Mouse (Mus musculus) neural tube, embryonic 13.5 days (tissue): ENCODE results near the gene Il2ra. TPM values are rescaled to one million over a fixed set of nuclear protein-coding genes. Genes with fewer than 3 reads are reported as not detected.

Experiments used
- ATAC-seq: fragments of 200-750 bp; cut with Nextera tagmentation; 2 replicates; pipeline ENCODE4 v1.8.0; 2017; ENCODE audit warnings: low read depth, mild to moderate bottlenecking, moderate TSS enrichment, moderate library complexity
- H3K27ac ChIP-seq: fragments of 300-500 bp; sonication (generic); replicated peaks from 2 replicates; pipeline ENCODE4 v1.5.1; 2015; ENCODE audit warnings: moderate library complexity, mild to moderate bottlenecking, inconsistent platforms
- H3K27me3 ChIP-seq: fragments of 300-500 bp; sonication (generic); 2 replicates; pipeline ENCODE4 v1.6.1; 2015; ENCODE audit warnings: mild to moderate bottlenecking, inconsistent platforms
- H3K36me3 ChIP-seq: fragments of 300-500 bp; sonication (generic); 2 replicates; pipeline ENCODE4 v1.6.1; 2015; ENCODE audit warnings: mild to moderate bottlenecking, inconsistent platforms
- H3K4me1 ChIP-seq: fragments of 300-500 bp; sonication (generic); replicated peaks from 2 replicates; pipeline ENCODE4 v1.6.1; 2015; ENCODE audit warnings: inconsistent platforms
- H3K4me2 ChIP-seq: fragments of 300-500 bp; sonication (generic); 2 replicates; pipeline ENCODE4 v1.6.1; 2015; ENCODE audit warnings: inconsistent platforms, mild to moderate bottlenecking, moderate library complexity
- H3K4me3 ChIP-seq: fragments of 300-500 bp; sonication (generic); 2 replicates; pipeline ENCODE4 v1.5.1; 2015; ENCODE audit warnings: mild to moderate bottlenecking, inconsistent platforms
- H3K9ac ChIP-seq: fragments of 300-500 bp; sonication (generic); 2 replicates; pipeline ENCODE4 v1.6.1; 2015; ENCODE audit warnings: moderate library complexity, mild to moderate bottlenecking, inconsistent platforms
- H3K9me3 ChIP-seq: fragments of 300-500 bp; sonication (generic); 2 replicates; pipeline ENCODE4 v1.6.1; 2016; ENCODE audit warnings: inconsistent platforms
- WGBS: fragments of 180-500 bp; shearing (Covaris S2); methylation state at CpG from one replicate; pipeline ENCODE4 v1.1.7; 2015; 5-methylcytosine and 5-hydroxymethylcytosine counted together
- polyA plus RNA-seq: library from polyadenylated mRNA; unstranded; fragments of >200 nt; fragmentation: Nextera tagmentation; extraction: Ambion mirVana; gene quantifications from 2 replicates; pipeline ENCODE4 v1.2.1, GENCODE M21; 2015

Gene Il2ra
- polyA plus RNA-seq, 1 experiment from 2014 or later = 0.10 TPM

DNA sequence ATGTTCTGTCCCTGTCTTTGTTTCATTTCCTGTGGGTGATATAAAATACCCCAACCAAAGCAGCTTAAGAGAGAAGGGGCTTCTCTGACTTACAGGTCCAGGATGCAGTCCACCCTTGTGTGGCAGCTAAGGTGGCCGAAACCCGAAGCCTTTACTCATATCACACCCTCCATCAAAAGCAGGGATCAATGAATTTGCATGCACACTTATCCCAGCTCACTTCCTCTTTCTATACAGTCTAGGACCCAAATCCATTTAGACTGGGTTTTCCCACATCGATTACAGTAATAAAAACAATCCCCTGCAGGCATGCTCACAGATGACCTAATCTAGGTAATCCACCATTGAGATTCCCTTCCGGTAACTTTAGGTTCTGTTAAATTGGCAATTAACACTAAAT, 43.9 kb downstream of the Il2ra start:
- 84% methylated on average over 4 of the region's 4 CpGs for WGBS

GRCm38 (mm10) chr2:11687436-11687835, 44.8 kb downstream of the Il2ra start:
- no peak overlapping the region for H3K4me2 ChIP-seq
- H3K27me3 ChIP-seq = no peaks in the 10 kb centered on the region
- no peaks in the 10 kb centered on the region for H3K4me1 ChIP-seq
- no peaks in the 10 kb centered on the region for H3K36me3 ChIP-seq
- 30% methylated on average over 3 of the region's 3 CpGs for WGBS
- no peak overlapping the region for H3K27ac ChIP-seq
- ATAC-seq = no peak
- no peak overlapping the region for H3K4me3 ChIP-seq
- no peaks in the 10 kb centered on the region for H3K9me3 ChIP-seq
- no peak overlapping the region for H3K9ac ChIP-seq

More for the DNA sequence above, 43.9 kb downstream of the Il2ra start:
- no peaks in the 10 kb centered on the region for H3K36me3 ChIP-seq
- H3K27me3 ChIP-seq = no peaks in the 10 kb centered on the region
- H3K4me1 ChIP-seq = no peaks in the 10 kb centered on the region
- no peak overlapping the region for H3K4me2 ChIP-seq
- H3K4me3 ChIP-seq = no peak overlapping the region
- ATAC-seq = no peak
- H3K27ac ChIP-seq = no peak overlapping the region
- no peak overlapping the region for H3K9ac ChIP-seq
- H3K9me3 ChIP-seq = no peaks in the 10 kb centered on the region

- H3K4me1 ChIP-seq = no peaks in the 10 kb centered on the region
- H3K36me3 ChIP-seq = no peaks in the 10 kb centered on the region
- no peaks in the 10 kb centered on the region for H3K9me3 ChIP-seq
- 70% methylated on average over 8 of the region's 8 CpGs for WGBS
- no peaks in the 10 kb centered on the region for H3K27me3 ChIP-seq
- no peak for ATAC-seq
- H3K27ac ChIP-seq = no peak overlapping the region
- no peak overlapping the region for H3K4me3 ChIP-seq
- H3K9ac ChIP-seq = no peak overlapping the region
- H3K4me2 ChIP-seq = no peak overlapping the region
These were observed 47.7 kb downstream of the Il2ra start for GRCm38 (mm10) chr2:11690201-11690890.

DNA sequence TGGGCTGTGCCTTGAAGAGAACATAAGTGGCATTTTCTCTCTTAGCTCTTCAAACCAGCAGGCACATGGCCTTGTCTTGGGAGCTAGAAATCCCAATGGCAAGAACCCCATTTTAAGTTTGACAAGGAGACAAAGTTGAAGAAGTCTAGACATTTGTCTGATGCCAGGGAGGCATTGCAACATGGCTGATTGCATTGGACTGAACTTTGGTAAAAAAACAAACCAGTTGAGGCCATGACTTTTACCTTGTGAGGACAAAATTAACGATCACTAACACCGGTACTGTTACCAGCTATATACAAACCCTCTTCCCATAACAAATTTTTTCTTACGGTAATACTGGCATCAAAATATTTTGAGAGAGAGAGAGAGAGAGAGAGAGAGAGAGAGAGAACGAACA, 50.7 kb downstream of the Il2ra start:
- H3K9me3 ChIP-seq = no peaks in the 10 kb centered on the region
- no peak overlapping the region for H3K4me2 ChIP-seq
- H3K4me3 ChIP-seq = no peak overlapping the region
- WGBS = 96% methylated on average over 4 of the region's 4 CpGs
- H3K9ac ChIP-seq = no peak overlapping the region
- H3K27me3 ChIP-seq = no peaks in the 10 kb centered on the region
- no peaks in the 10 kb centered on the region for H3K36me3 ChIP-seq
- no peak overlapping the region for H3K27ac ChIP-seq
- H3K4me1 ChIP-seq = no peaks in the 10 kb centered on the region
- ATAC-seq = no peak

- no peak overlapping the region for H3K9ac ChIP-seq
- H3K9me3 ChIP-seq = no peaks in the 10 kb centered on the region
- H3K36me3 ChIP-seq = no peaks in the 10 kb centered on the region
- ATAC-seq = no peak
- no peak overlapping the region for H3K4me3 ChIP-seq
- H3K27me3 ChIP-seq = no peaks in the 10 kb centered on the region
- H3K4me1 ChIP-seq = no peaks in the 10 kb centered on the region
- H3K27ac ChIP-seq = no peak overlapping the region
- 69% methylated on average over 2 of the region's 2 CpGs for whole genome bisulfite sequencing
- no peak overlapping the region for H3K4me2 ChIP-seq
These were observed 51.5 kb downstream of the Il2ra start for GRCm38 (mm10) chr2:11694104-11694503.

DNA sequence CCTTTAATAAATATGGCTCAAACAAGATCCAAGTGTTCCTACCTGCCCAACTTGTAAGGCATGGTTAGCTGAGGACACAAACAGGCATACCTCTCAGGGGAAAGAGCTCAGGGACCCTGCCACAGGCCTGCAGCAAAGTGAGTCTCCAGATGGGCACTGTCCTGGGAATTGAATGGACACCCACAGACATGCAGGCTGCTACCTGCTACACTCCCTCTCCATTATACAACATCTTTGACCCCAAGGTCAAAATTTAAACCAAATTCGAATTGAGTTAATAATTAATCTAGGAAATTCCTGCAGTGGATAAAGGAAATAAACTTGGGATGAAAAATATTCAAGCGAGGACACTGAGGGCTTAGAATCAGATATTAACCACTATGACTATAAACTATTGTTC, 53.3 kb downstream of the Il2ra start:
- H3K9me3 ChIP-seq = no peaks in the 10 kb centered on the region
- WGBS = 72% methylated on average over 2 of the region's 2 CpGs
- no peak overlapping the region for H3K27ac ChIP-seq
- no peak overlapping the region for H3K4me2 ChIP-seq
- no peaks in the 10 kb centered on the region for H3K4me1 ChIP-seq
- no peak overlapping the region for H3K9ac ChIP-seq
- no peak for ATAC-seq
- no peaks in the 10 kb centered on the region for H3K27me3 ChIP-seq
- H3K36me3 ChIP-seq = no peaks in the 10 kb centered on the region
- H3K4me3 ChIP-seq = no peak overlapping the region

GRCm38 (mm10) chr2:11698994-11699393, 56.4 kb downstream of the Il2ra start:
- Histone ChIP-seq H3K4me1 (no peaks in the 10 kb centered on the region), H3K9ac (no peak overlapping the region), H3K4me3 (no peak overlapping the region), H3K27me3 (peaks cover 3% of the 10 kb centered on the region; the same call in 1 of the 2 replicates), H3K4me2 (no peak overlapping the region), H3K36me3 (no peaks in the 10 kb centered on the region), H3K9me3 (no peaks in the 10 kb centered on the region), H3K27ac (no peak overlapping the region)
- no peak for ATAC-seq
- 64% methylated on average over 5 of the region's 5 CpGs for WGBS

- no peak for ATAC-seq
- H3K4me1 ChIP-seq = no peaks in the 10 kb centered on the region
- H3K27ac ChIP-seq = no peak overlapping the region
- no peak overlapping the region for H3K9ac ChIP-seq
- no peaks in the 10 kb centered on the region for H3K36me3 ChIP-seq
- 89% methylated on average over 2 of the region's 2 CpGs for WGBS
- H3K4me2 ChIP-seq = no peak overlapping the region
- no peak overlapping the region for H3K4me3 ChIP-seq
- H3K9me3 ChIP-seq = no peaks in the 10 kb centered on the region
- H3K27me3 ChIP-seq = peaks cover 8% of the 10 kb centered on the region; the same call in 1 of the 2 replicates
These were observed 57.3 kb downstream of the Il2ra start for GRCm38 (mm10) chr2:11699905-11700304.

DNA sequence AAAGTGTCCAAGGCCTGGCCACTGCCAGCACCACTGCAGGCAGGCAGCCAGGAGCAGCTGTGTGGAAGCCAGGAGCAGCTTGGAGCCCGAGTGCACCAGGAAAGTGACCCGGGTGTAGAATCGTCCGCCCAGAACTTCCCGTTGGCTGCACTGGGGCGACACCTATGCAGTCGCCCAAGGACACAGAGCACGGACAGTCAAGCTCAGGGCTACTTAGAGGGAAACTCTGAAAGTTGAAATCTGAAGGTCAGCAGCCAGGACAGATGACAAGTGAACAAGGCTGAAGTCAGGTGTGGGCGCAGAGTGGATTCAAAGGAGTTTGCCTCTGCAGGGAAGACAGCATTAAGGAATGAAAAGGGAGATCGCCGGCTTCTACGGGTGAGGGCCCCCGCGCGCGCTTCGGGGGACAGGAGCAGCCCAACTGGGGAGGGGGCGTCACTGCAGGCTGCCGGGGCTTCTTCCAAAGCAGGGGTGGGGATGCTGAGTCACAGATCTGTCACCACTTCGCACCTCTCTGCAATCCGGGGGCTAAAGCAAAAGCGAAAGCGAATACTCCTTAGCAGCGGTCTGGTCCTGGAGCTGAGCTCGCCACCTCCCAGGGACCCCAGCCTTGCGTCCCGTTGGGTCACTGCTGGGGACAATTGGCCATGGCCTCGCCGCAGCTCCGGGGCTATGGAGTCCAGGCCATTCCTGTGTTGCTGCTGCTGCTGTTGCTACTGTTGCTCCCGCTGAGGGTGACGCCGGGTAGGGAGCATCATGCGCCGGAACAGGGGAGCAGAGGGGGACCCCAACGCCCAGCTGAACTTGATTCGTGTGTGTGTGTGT, 62.8 kb downstream of the Il2ra start, which contains the start of gene Il15ra:
Gene Il15ra, plus strand, starts transcription at position 90 of the 825 bp plus-strand sequence.
- under 1% methylated on average over 37 of the region's 37 CpGs for WGBS
- H3K4me1 ChIP-seq = peaks cover 13% of the 10 kb centered on the region
- peaks cover 44% of the 10 kb centered on the region for H3K27me3 ChIP-seq
- no peak within 1 kb of the TSS for H3K27ac ChIP-seq
- ATAC-seq = peak; percentile 79
- H3K36me3 ChIP-seq = no peaks in the 10 kb centered on the region
- H3K4me2 ChIP-seq = peak within 1 kb of the TSS; percentile 99
- H3K4me3 ChIP-seq = peak within 1 kb of the TSS; percentile 54
- H3K9me3 ChIP-seq = no peaks in the 10 kb centered on the region
- peak within 1 kb of the TSS; percentile 73 for H3K9ac ChIP-seq

- Histone ChIP-seq H3K9ac (peak overlapping the region; percentile 73), H3K4me2 (peak overlapping the region; percentile 99), H3K4me3 (peak overlapping the region; percentile 54), H3K9me3 (no peaks in the 10 kb centered on the region), H3K27me3 (peaks cover 44% of the 10 kb centered on the region), H3K4me1 (peaks cover 13% of the 10 kb centered on the region), H3K27ac (no peak overlapping the region), H3K36me3 (no peaks in the 10 kb centered on the region)
- 3% methylated on average over 28 of the region's 28 CpGs for WGBS
- peak; percentile 70 for ATAC-seq
These were observed 63.6 kb downstream of the Il2ra start for GRCm38 (mm10) chr2:11706030-11706745.

- Histone ChIP-seq H3K36me3 (no peaks in the 10 kb centered on the region), H3K9ac (no peak overlapping the region), H3K4me3 (no peak overlapping the region), H3K9me3 (no peaks in the 10 kb centered on the region), H3K27ac (no peak overlapping the region), H3K4me1 (peaks cover 13% of the 10 kb centered on the region), H3K27me3 (peaks cover 44% of the 10 kb centered on the region), H3K4me2 (peak overlapping the region; percentile 99)
- ATAC-seq = no peak
- WGBS = 41% methylated on average over 6 of the region's 6 CpGs
These were observed 64.1 kb downstream of the Il2ra start for GRCm38 (mm10) chr2:11706746-11707065.

- Histone ChIP-seq H3K27ac (no peak overlapping the region), H3K4me3 (no peak overlapping the region), H3K4me1 (peaks cover 13% of the 10 kb centered on the region), H3K9me3 (no peaks in the 10 kb centered on the region), H3K4me2 (no peak overlapping the region), H3K9ac (no peak overlapping the region), H3K36me3 (no peaks in the 10 kb centered on the region), H3K27me3 (peaks cover 44% of the 10 kb centered on the region)
- WGBS = 86% methylated on average over 5 of the region's 5 CpGs
- no peak for ATAC-seq
These were observed 65.9 kb downstream of the Il2ra start for GRCm38 (mm10) chr2:11708538-11708937.
